In the genomic region with DNA sequence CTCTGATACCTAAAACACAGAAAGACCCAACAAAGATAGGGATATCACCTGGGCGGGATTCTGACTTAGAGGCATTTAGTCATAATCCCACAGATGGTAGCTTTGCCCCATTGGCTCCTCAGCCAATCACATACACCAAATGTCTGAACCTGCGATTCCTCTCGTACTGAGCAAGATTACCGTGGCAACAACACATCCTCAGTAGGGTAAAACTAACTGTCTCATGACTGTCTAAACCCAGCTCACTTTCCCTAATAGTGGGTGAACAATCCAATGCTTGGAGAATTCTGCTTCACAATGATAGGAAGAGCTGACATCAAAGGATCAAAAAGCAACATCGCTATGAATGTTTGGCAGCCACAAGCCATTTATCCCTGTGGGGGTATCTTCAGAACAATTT, we compare ENCODE assay signal across 8 mouse cellular contexts.
DNase-seq lines count a peak whose midpoint lies in the region; ATAC-seq and TF ChIP-seq lines count a peak whose summit lies in the region.

No protein-coding gene starts in this region.

- H3K4me2 ChIP-seq in neural tube, embryonic 14.5 days (ENCODE audit: low read depth, low read length) = no peak overlapping the region

- H3K36me3 ChIP-seq in kidney, adult 2 months (ENCODE audit: control insufficient read depth, insufficient read depth, low read length) = no peaks in the 10 kb centered on the region
- no peaks in the 10 kb centered on the region for H3K36me3 ChIP-seq in neural tube, embryonic 14.5 days (ENCODE audit: control insufficient read depth, insufficient read depth, low read length)

- DNase-seq in kidney, adult 2 months = peak; percentile 15
- no peak for DNase-seq in kidney, adult 9 months
- DNase-seq in ES-CJ7 (ENCODE audit: low read depth, low spot score) = peak; percentile 92
- peak; percentile 86 for DNase-seq in embryo, embryonic 11 days
- peak; percentile 5 to 7 for DNase-seq in heart, postnatal 36 days
- DNase-seq in liver = peak; percentile 76
- no peak for DNase-seq in frontal cortex, postnatal 14 days (ENCODE audit: low spot score in 2 of 2)

- H3K4me3 ChIP-seq in kidney, adult 2 months (ENCODE audit: insufficient read depth, low read depth, low read length) = no peak overlapping the region
- no peak overlapping the region for H3K4me3 ChIP-seq in neural tube, embryonic 14.5 days (ENCODE audit: low read depth, low read length)

- WGBS in kidney, adult 2 months = 89% methylated on average over 5 of the region's 5 CpGs
- WGBS in neural tube, embryonic 14.5 days = 88% methylated on average over 5 of the region's 5 CpGs

- H3K9me3 ChIP-seq in neural tube, embryonic 14.5 days (ENCODE audit: control insufficient read depth, low read length) = no peaks in the 10 kb centered on the region

- no peak for TF ChIP-seq CTCF in kidney, adult 2 months (conservative IDR thresholded peaks at IDR 0.05; ENCODE audit: insufficient read depth, insufficient read length, low read depth, low read length)

- H3K4me1 ChIP-seq in kidney, adult 2 months (ENCODE audit: control insufficient read depth, insufficient read depth, low read length) = no peaks in the 10 kb centered on the region
- H3K4me1 ChIP-seq in neural tube, embryonic 14.5 days (ENCODE audit: control insufficient read depth, insufficient read depth, low read length) = no peaks in the 10 kb centered on the region

- peak; percentile 94 for ATAC-seq in neural tube, embryonic 14.5 days (ENCODE audit: low read depth)

- intact Hi-C loops in heart, postnatal 36 days (cut with DNase I) = no loop called here

- no peaks in the 10 kb centered on the region for H3K27me3 ChIP-seq in kidney, adult 2 months (replicated peaks; ENCODE audit: control insufficient read depth, insufficient read depth, low read length)
- H3K27me3 ChIP-seq in neural tube, embryonic 14.5 days (ENCODE audit: control insufficient read depth, insufficient read depth, low read length) = no peaks in the 10 kb centered on the region

- H3K27ac ChIP-seq in kidney, adult 2 months (ENCODE audit: insufficient read depth, low read depth, low read length) = no peak overlapping the region
- no peak overlapping the region for H3K27ac ChIP-seq in neural tube, embryonic 14.5 days (ENCODE audit: low read depth, low read length)

- TF ChIP-seq POLR2A in kidney, adult 2 months (IDR thresholded peaks at IDR 0.05; ENCODE audit: low read depth, low read length) = no peak

- H3K9ac ChIP-seq in neural tube, embryonic 14.5 days (replicated peaks; ENCODE audit: low read depth, low read length) = no peak overlapping the region

Comparison
In these comparisons a context has a peak if more than half of its experiments do, and no peak if none do; other contexts are left out.
1. DNase-seq: peak in kidney, adult 2 months (single experiment), ES-CJ7 (single experiment), embryo, embryonic 11 days (single experiment), heart, postnatal 36 days (2 of 2) and liver (single experiment); none in kidney, adult 9 months (single experiment) and frontal cortex, postnatal 14 days (0 of 2).